Mouse (Mus musculus): ENCODE measurements around the gene Dlk1.

Gene Dlk1

GRCm38 (mm10) chr12:109452592-109452991, at the start of gene Dlk1:
Gene Dlk1 (plus strand): TSS chr12:109452823.
- no peak for DNase-seq (ENCODE audit: low read depth)

DNA sequence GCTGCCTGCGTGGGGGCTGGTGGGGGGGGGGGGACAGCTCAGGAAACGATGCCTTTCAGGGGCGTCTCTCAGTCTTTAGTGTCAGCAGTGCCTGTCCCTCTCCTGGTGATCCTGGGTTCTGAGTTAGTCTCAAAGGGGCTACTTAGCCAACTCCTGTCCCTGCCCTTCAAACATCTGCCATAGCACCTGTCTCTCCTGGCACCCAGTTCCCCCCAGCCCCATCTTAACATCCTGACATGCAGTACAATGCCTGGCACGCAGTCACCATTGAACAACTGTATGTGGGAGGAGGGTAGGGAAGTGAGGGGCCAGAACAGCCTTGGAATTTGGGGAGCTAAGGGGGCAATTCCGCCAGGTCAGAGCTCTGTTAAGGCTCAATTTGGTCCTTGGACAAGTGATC, 49.7 kb upstream of the Dlk1 start:
- no peak for DNase-seq (ENCODE audit: low read depth)

DNA sequence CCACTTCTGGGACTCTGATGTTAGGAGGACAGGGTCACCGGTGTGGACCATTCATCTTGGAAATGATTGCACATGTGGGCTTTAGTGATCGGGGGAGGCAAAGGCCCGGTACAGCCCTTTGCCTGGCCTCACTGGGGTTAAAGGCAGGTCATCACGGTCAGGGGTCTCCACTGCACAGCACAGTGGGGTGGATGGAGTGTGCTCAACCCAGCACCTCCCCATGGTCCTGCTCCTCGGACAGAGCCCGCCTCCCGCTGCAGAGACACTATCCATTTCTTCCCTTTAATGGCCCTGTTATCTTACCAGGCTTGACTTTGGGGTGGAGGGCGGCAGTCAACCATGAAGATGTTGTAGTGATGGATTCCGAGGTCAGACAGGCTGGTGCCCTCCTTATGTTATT, 48.9 kb upstream of the Dlk1 start:
- DNase-seq (ENCODE audit: low read depth): no peak

DNA sequence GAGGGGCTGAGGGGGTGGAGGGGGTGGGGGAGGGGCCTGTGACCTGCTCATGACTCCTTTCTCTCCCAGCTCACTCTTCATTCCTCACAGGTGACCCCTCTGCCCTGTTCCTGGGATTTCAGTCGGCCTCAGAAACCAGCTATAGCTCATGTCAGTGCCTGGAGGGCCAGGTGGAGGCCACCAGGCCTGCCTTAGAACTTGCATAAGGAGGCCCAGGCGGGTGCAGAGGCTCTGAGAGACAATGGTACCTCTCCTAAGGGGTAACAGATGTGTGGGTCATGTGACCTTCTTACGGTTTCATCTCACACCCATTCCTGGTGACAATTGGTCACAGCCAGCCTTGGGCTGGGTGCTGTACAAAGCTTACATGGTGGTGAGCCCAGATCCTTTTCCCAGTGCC, 46.6 kb upstream of the Dlk1 start:
- DNase-seq (ENCODE audit: low read depth): no peak

DNA sequence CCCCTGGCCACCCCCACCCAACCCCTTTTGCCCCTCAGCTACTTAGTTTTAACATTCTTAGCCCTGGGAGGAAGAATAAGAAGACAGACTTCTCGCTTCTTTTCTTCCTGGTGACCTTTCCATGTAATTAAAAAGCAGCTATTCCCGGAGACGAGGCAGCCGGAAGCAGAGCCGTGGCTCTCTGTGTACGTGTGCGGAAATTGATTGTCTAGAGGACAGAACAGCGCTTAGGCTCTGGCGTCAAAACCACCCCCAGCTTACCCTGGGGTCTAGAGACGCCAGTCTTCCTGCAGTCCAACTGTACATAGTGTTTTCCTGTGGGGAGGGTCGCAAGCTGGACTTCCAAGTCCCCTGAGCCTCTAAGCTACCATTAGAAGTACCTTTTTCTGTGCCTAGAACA, 41.9 kb upstream of the Dlk1 start:
- DNase-seq (ENCODE audit: low read depth): no peak

DNA sequence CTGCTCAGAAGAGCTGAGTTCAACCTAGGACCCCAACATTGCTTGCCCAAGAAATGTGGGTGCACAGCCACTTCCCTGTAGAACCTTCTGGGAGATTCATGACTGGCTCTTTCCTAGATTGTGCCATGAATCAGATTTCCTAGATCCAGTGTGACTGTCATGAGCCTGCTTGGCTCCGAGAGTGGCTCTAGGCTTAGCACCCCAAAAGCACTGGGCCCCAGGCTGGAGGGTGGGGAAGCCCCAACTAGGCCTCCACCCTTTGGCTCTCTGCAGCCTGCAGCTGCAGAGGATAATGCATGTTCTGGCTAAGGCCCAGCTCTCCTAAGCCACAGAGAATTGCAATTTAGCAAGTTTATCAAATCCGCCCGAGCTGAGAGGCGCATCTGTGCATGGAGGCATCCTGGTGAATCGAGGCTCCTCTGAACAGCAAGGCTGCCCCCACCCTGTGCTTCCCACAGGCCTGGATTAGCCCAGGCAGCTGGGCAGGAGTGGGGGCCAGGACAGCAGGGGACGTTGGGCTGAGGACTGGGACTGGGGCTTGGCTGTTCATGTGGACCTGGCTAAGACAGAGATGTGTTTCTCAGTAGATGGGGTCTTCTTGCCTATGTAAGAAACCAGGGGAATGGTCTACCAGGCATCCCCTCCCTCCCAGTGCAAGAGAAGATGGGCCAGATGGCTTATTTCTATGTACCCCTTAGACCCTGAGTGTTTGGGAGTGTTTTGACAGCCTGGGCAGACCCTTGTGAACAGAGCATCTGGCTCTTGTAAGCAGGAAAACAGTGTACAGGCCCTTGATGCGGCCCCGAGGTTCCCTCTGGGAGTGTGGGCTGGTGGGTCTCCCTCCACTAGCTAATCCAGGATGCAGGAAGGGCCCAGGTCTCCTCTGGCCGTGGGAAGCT, 41.2 kb upstream of the Dlk1 start:
- no peak for DNase-seq (ENCODE audit: low read depth)

- no peak for DNase-seq (ENCODE audit: low read depth)
Observed at GRCm38 (mm10) chr12:109412071-109412440, 40.6 kb upstream of the Dlk1 start.

DNA sequence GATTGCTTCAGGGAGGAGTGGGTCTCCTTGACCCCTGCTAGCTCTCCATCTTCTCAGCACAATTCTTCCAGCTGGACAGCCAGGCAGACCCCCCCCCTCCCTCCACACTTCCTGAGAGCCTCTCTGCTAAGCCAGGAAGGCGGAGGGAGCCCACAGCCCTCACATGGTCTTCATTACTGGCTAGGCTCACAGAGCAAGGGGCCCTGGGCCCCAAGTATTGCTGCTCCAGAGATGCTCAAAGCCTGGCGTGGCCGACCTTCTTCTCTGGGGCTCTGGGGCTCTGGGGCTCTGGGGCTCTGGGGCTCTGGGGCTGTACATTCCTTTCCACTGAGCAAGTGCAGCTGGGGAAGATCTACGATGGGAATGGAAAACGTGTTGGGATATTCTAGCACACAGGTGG, 39.9 kb upstream of the Dlk1 start:
- DNase-seq (ENCODE audit: low read depth): no peak

GRCm38 (mm10) chr12:109413321-109413720, 39.3 kb upstream of the Dlk1 start:
- DNase-seq (ENCODE audit: low read depth): no peak

DNA sequence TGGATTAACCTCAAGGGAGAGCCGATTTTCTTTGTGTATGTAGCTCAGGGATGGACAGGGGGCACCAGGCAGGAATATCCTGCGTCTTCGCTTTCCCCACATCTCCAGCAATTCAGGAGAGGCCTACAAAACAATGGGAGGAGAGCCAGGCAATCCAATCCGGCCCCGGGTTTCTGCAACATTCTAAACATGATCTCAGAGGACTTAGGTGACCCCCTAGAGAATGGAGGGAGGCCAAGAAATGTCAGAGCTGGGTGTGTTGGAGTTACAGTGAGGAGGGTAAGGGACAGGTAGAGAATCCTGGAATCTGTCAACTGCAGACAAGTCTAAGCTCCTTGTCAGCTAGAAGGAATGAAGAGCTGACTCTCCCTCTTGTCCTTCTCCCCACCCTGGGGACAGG, 35.9 kb upstream of the Dlk1 start:
- no peak for DNase-seq (ENCODE audit: low read depth)

- no peak for DNase-seq (ENCODE audit: low read depth)
Observed at GRCm38 (mm10) chr12:109417476-109418201, 35.0 kb upstream of the Dlk1 start.

DNA sequence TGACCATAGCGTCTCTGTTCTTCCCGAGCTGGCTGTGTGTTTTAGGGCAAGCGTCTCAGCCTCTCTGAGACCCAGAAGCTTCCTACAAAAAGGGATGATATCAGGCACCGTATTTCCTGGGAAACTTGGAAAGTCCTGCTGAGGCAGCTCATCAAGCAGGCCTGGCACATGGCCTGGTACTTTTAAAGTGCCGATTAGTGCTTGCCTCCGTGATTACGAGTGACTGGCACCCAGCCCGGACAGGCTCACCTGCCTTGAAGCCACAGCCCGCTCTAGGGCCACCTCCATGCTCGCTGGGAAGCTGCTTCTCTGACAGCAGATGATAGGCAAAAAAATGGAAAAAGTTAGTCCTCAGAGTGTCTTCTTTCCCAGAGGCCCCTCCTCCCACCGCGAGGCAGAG, 32.6 kb upstream of the Dlk1 start:
- DNase-seq (ENCODE audit: low read depth): no peak

DNA sequence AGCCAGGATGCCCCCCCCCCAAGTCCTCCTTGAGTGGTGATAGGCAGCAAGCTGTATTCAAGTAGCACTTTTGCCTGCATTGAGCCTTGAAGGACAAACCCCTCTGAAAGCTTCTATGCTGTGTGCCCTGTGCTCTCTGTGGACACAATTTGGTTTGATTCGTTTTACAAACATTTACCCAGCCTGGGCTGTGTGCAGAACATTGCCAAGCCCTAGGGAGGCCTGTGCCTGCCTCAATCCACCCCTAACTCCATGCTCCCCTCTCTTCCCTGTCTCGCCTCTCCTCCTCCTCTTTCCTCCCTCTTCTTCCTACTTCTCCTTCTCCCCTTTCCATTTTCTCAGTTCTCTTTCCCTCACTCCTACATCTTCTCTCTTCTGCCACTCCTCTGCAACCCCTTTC, 29.5 kb upstream of the Dlk1 start:
- no peak for DNase-seq (ENCODE audit: low read depth)

- DNase-seq (ENCODE audit: low read depth): no peak
Observed at GRCm38 (mm10) chr12:109423716-109424429, 28.8 kb upstream of the Dlk1 start.

GRCm38 (mm10) chr12:109424753-109425332, 27.8 kb upstream of the Dlk1 start:
- no peak for DNase-seq (ENCODE audit: low read depth)

GRCm38 (mm10) chr12:109425982-109426381, 26.6 kb upstream of the Dlk1 start:
- DNase-seq (ENCODE audit: low read depth): no peak

GRCm38 (mm10) chr12:109432475-109433130, 20.0 kb upstream of the Dlk1 start:
- DNase-seq (ENCODE audit: low read depth): no peak

DNA sequence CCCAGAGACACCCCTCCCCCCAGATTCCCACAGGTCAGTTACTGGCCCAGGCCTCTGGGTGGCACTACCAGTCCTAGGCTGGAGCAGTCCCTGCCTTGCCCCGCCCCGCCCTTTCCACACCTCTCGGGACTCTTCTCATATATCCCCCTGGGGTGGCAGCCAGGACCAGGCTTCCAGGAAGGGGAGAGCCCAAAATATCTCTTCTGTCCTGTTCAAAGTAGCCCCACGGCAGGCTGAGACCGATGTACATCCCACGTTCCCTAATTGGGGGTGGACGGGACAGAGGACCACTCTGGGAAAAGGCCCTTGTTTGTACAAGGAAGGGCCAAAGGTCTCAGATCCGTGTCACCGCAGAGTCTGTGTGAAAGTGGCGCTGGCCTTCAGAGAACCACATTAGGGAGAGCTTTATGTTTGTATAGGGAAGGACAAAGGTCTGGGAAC, 16.2 kb upstream of the Dlk1 start:
- DNase-seq (ENCODE audit: low read depth): no peak

GRCm38 (mm10) chr12:109436852-109437251, 15.8 kb upstream of the Dlk1 start:
- no peak for DNase-seq (ENCODE audit: low read depth)

DNA sequence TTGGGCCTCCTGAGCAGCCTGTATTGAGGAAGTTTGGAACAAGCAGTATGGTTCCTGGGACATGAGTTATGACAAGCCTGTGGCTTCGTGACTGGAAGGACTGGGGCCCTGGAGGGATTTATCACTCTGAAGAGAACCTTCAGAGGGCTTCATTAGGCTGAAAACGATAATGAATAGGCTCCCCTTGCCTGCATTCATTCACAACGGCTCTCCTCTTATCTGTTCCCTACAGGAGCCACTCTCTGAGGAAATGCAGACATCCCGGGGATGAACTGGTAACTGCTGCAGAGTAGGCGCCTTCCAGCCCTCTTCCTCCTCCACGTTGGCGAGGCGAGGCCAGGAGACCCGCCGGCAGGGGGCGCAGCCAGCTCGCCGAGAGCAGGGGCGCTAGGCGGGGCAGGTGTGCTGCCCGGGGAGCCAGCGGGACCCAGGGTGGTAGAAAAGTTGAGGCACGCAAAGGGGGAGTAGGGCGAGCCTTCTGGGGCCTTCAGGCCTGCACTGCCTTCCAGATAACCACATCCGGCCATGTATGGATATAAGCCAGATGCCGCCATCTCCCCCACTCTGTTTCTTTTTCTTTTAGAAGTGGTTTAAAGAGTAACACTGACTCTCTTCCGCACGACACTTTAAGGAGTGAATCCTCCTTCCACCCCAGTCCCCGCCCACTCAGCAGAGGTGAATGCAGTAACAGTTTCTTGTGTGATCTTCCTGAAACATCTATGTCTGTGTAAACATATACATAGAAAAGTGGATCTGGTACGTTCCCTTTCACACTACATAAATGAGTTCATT, 14.9 kb upstream of the Dlk1 start:
- DNase-seq (ENCODE audit: low read depth): no peak

- no peak for DNase-seq (ENCODE audit: low read depth)
Observed at GRCm38 (mm10) chr12:109438383-109438782, 14.2 kb upstream of the Dlk1 start.
